Mouse (Mus musculus): ENCODE data around the gene Slc11a2. TPM values are rescaled to one million over a fixed set of nuclear protein-coding genes. Genes with fewer than 3 reads are reported as not detected.

The Slc11a2 gene
- total and polyA plus RNA-seq, 3 experiments = 8.9 to 18.6 (median 13.0) TPM

DNA sequence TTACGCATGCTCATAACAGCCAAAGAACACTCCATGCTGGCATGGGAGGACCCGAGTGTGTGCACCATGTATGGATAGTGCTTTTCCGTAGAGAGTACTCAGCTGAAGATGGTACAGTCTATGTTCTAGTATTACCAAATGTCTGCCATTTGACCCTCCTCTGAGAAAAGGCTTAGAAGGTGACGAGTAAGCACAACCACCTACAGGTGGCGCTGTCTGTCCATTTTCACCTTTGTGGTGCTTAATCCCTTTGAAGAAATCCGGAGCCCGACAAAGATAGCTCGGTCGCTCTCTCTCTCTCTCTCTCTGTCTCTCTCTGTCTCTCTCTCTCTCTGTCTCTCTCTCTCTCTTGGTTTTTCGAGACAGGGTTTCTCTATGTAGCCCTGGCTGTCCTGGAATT lies 33.2 kb upstream of the Slc11a2 start (continued):
- TF ChIP-seq CHD2 (IDR thresholded peaks at IDR 0.05; ENCODE audit: low read length) (no peak), MAZ (IDR thresholded peaks at IDR 0.05; ENCODE audit: low read depth, low read length) (0 out of 2 replicates have a peak, but pooled peaks have one; percentile 38), MAX (IDR thresholded peaks at IDR 0.05; ENCODE audit: low read length) (no peak), EP300 (IDR thresholded peaks at IDR 0.05; ENCODE audit: low read length) (no peak), TBP (conservative IDR thresholded peaks at IDR 0.05; ENCODE audit: low read depth, low read length) (no peak), CHD1 (IDR thresholded peaks at IDR 0.05; ENCODE audit: low read depth, low read length) (no peak), USF1 (IDR thresholded peaks at IDR 0.05; ENCODE audit: low read depth, low read length) (no peak), SIN3A (IDR thresholded peaks at IDR 0.05; ENCODE audit: low read length) (0 out of 2 replicates have a peak, but pooled peaks have one; percentile 28), RAD21 (IDR thresholded peaks at IDR 0.05; ENCODE audit: low read depth, low read length) (peak; percentile 91), PAX5 (IDR thresholded peaks at IDR 0.05; ENCODE audit: low read length) (no peak), MXI1 (IDR thresholded peaks at IDR 0.05; ENCODE audit: low read depth, low read length) (no peak), ETS1 (conservative IDR thresholded peaks at IDR 0.05; ENCODE audit: low read depth, low read length) (no peak)

DNA sequence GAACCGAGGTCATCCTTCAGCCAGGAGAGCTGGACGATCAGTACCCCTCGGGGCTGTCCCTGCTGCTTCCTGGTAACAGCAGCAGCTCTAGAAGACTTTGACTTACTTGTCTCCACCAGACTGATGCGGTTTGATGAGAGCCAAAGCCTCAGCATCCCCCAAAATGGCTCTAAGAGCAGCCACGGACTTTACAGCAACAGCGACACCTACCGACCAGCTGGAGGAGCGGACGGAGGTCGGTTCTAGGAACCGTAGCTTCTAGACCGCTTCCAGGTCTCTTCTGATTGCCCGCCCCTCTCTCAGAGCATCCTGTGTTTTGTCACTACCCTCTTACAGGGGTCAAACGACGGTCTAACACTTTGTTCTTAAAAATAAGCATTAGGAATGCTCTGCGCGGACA lies 32.5 kb upstream of the Slc11a2 start:
- Histone ChIP-seq H3K79me2 (replicated peaks; ENCODE audit: control insufficient read depth, extremely low read depth, insufficient read depth, poor library complexity, severe bottlenecking) (no peaks in the 10 kb centered on the region), H3K27ac (ENCODE audit: insufficient read depth, low read depth) (no peak overlapping the region), H3K4me3 (replicated peaks in 1 of 3; ENCODE audit: low read depth in 2 of 3, low read length in 2 of 3, poor library complexity in 1 of 3) (peak overlapping the region; percentile 7 to 33 (median 11)), H3K36me3 (replicated peaks in 1 of 2; ENCODE audit: control insufficient read depth in 1 of 2, insufficient read depth in 1 of 2, low read length in 1 of 2) (no peaks in the 10 kb centered on the region), H3K4me1 (ENCODE audit: control insufficient read depth in 1 of 2, insufficient read depth in 2 of 2) (peaks cover 8 to 29% of the 10 kb centered on the region in 2 experiments), H3K4me2 (ENCODE audit: insufficient read depth, low read depth, poor library complexity, severe bottlenecking) (peak overlapping the region; percentile 96), H3K27me3 (replicated peaks) (peaks cover 3% of the 10 kb centered on the region), H3K9me3 (replicated peaks; ENCODE audit: low read length) (no peaks in the 10 kb centered on the region), H3K9ac (ENCODE audit: insufficient read depth, low read depth) (peak overlapping the region; percentile 43)
- TF ChIP-seq NELFE (IDR thresholded peaks at IDR 0.05; ENCODE audit: low read depth, low read length) = peak; percentile 38; the same call in 1 of the 2 replicates
- TF ChIP-seq ZC3H11A (IDR thresholded peaks at IDR 0.05; ENCODE audit: low read depth, low read length) = peak; percentile 48; the same call in 1 of the 2 replicates
- TF ChIP-seq SMC3 (IDR thresholded peaks at IDR 0.05; ENCODE audit: low read depth, low read length) = peak; percentile 82
- no peak for TF ChIP-seq ETS1 (conservative IDR thresholded peaks at IDR 0.05; ENCODE audit: low read depth, low read length)
- 0 out of 2 replicates have a peak, but pooled peaks have one; percentile 9 for TF ChIP-seq ELF1 (IDR thresholded peaks at IDR 0.05; ENCODE audit: low read depth, low read length)
- TF ChIP-seq POLR2AphosphoS2 (IDR thresholded peaks at IDR 0.05; ENCODE audit: low read depth, low read length) = no peak
- TF ChIP-seq CTCF (conservative IDR thresholded peaks at IDR 0.05 in 1 of 2, IDR thresholded peaks at IDR 0.05 in 1 of 2; ENCODE audit: low read depth in 2 of 2, low read length in 2 of 2) = peak; percentile 81 to 97
- 0 out of 2 replicates have a peak, but pooled peaks have one; percentile 44 for TF ChIP-seq MAZ (IDR thresholded peaks at IDR 0.05; ENCODE audit: low read depth, low read length)
- TF ChIP-seq MAX (IDR thresholded peaks at IDR 0.05; ENCODE audit: low read length) = no peak; the same call in 1 of the 2 replicates
- TF ChIP-seq KAT2A (IDR thresholded peaks at IDR 0.05; ENCODE audit: insufficient replicate concordance, low read length) = no peak
- TF ChIP-seq NRF1 (IDR thresholded peaks at IDR 0.05; ENCODE audit: low read depth, low read length) = 0 out of 2 replicates have a peak, but pooled peaks have one; percentile 25
- peak; percentile 96 for TF ChIP-seq RAD21 (IDR thresholded peaks at IDR 0.05; ENCODE audit: low read depth, low read length)
- TF ChIP-seq IRF4 (IDR thresholded peaks at IDR 0.05; ENCODE audit: low read depth, low read length) = peak; percentile 21; the same call in 1 of the 2 replicates
- TF ChIP-seq MYC (IDR thresholded peaks at IDR 0.05; ENCODE audit: low read depth, low read length) = peak; percentile 52; the same call in 1 of the 2 replicates
- peak; percentile 36; the same call in 1 of the 2 replicates for TF ChIP-seq MEF2A (IDR thresholded peaks at IDR 0.05; ENCODE audit: borderline replicate concordance, low read depth, low read length)
- TF ChIP-seq TCF12 (IDR thresholded peaks at IDR 0.05; ENCODE audit: low read depth, low read length) = peak; percentile 39; the same call in 1 of the 2 replicates
- DNase-seq (ENCODE audit: extremely low read depth) = peak; percentile 96
- in situ Hi-C loops (cut with MboI; ENCODE audit: low pct_ligation_motif_present, low pct_unique_long_range_greater_than_20kb, low sequenced_read_pairs) (no loop called here), dilution Hi-C loops (cut with MboI; ENCODE audit: extremely low pct_ligation_motif_present, extremely low pct_unique_long_range_greater_than_20kb, low sequenced_read_pairs) (no loop called here)

Data from CH12.LX (cell line).